Mouse (Mus musculus) kidney, postnatal 4 days (tissue): Measurements from ENCODE around the gene Rnase12.
"Not testable (repeated sequence)": the region's sequence is repeated elsewhere in the genome, so short reads cannot be mapped to it uniquely, and the experiment has no call there.

Source experiments
- DNase-seq, 2 experiments: peaks; one replicate each; pipeline ENCODE4 v3.0.0; 2021; ENCODE audit warnings: mixed read lengths in 2 of 2

Gene Rnase12

GRCm38 (mm10) chr14:51015780-51016179 is 41.7 kb downstream of the Rnase12 start:
- DNase-seq, result no peak

DNA sequence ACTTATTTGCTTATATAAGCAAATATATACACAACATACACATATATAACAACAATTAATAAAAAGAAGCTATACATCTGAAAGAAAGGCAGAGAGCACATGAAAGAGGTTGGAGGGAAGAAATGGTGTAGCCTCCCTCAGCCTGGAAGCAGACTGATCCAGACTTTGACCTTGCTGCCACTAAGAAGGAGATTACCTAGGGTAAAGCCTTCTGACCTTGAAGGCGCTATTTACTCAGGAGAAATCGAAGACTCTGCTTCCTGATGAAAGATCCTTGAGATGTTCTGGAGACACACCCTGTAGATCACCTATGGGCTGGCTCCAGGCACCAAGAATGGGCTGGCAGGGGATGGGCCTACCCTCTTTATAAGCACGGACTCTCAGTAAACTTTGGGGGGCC is 42.7 kb downstream of the Rnase12 start:
- DNase-seq, result not testable (repeated sequence)

- DNase-seq, result no peak
Observed at GRCm38 (mm10) chr14:51009572-51009971, 47.9 kb downstream of the Rnase12 start.

- no peak for DNase-seq
Observed at GRCm38 (mm10) chr14:51008781-51009180, 48.7 kb downstream of the Rnase12 start.

DNA sequence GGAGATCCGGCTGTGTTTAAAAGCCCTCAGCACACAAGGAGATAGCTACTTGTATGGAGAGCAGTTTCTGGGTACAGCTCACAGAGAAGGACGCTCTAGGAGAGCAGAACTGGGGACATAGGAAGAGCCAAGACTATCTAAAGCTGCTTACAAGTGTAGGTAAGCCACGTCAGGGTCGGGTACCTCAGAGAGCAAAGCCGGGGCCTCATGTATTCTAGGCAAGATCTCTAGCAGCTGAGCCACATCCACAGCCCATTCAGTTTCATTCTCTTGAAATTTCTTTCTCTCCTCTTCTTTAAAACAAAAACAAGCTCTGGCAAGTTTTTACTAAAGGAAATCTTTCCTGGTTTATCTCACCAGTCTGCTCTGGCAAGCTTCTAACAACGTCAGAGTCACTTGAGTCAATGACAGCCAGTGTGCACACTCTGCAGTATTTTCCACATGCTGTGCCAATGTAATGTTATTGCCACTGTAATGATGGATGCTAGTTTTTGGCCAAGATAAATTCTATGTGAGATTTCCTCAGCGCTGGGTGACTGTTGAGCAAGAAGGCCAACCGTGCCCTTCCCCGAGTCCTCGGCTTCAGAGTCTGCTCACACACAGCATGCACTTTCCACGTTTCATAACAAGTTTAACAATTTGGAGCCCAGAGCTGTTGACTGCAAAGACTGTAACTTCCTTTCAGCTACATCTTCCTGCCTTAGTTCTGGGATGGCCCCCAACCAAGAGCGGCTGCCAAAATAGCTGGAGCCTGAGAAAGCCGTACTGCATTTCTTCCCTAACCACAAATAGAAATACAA is 49.3 kb downstream of the Rnase12 start:
- DNase-seq, result peak; percentile 39 to 69

GRCm38 (mm10) chr14:51007152-51007801 is 50.2 kb downstream of the Rnase12 start, which contains the start of gene Rnase10:
TSS of gene Rnase10 (plus strand) at chr14:51007751.
- DNase-seq, result no peak
